Mouse (Mus musculus) brain, embryonic 14.5 days (tissue): Measurements from ENCODE around the gene Grid2ip. TPM values are rescaled to one million over a fixed set of nuclear protein-coding genes. Genes with fewer than 3 reads are reported as not detected.

ENCODE experiments used
- DNase-seq: peaks from one replicate; pipeline ENCODE4 v3.0.0-alpha.2; 2011; ENCODE audit warnings: low read depth
- CTCF ChIP-seq: fragments of 200-500 bp; IDR thresholded peaks from 2 replicates; pipeline ENCODE4 v1.5.1; 2012; ENCODE audit warnings: inconsistent platforms, mild to moderate bottlenecking, moderate library complexity, borderline replicate concordance; ENCODE audit not compliant: insufficient read depth, insufficient read length; ENCODE audit errors: extremely low read depth
- POLR2A ChIP-seq: fragments of 200-500 bp; IDR thresholded peaks from 2 replicates; pipeline ENCODE4 v1.6.1; 2012; ENCODE audit warnings: mild to moderate bottlenecking, inconsistent platforms, borderline replicate concordance; ENCODE audit not compliant: poor library complexity, insufficient read depth, insufficient read length, severe bottlenecking; ENCODE audit errors: extremely low read depth
- polyA plus RNA-seq: library from polyadenylated mRNA; depleted of rRNA; stranded (reverse); fragments of >200 nt; gene quantifications from 2 replicates; pipeline ENCODE4 v1.2.3, GENCODE M21; 2012

Gene Grid2ip
- polyA plus RNA-seq, 1 experiment: 1.4 TPM

- no peak for DNase-seq
These were observed 22.6 kb upstream of the Grid2ip start for GRCm38 (mm10) chr5:143334418-143335088.

GRCm38 (mm10) chr5:143335089-143335460, 22.1 kb upstream of the Grid2ip start:
- DNase-seq: no peak
- no peak for TF ChIP-seq CTCF
- TF ChIP-seq POLR2A: no peak

More at GRCm38 (mm10) chr5:143334418-143335088, 22.6 kb upstream of the Grid2ip start:
- TF ChIP-seq POLR2A (no peak), CTCF (no peak)

GRCm38 (mm10) chr5:143336559-143336958, 20.6 kb upstream of the Grid2ip start:
- no peak; the same call in 1 of the 2 replicates for TF ChIP-seq CTCF
- no peak for DNase-seq

GRCm38 (mm10) chr5:143339603-143340002, 17.5 kb upstream of the Grid2ip start:
- no peak for DNase-seq
- TF ChIP-seq POLR2A (no peak), CTCF (no peak)

- TF ChIP-seq POLR2A (no peak), CTCF (no peak)
- DNase-seq: peak; percentile 70
These were observed 10.8 kb upstream of the Grid2ip start for GRCm38 (mm10) chr5:143346367-143346766.

GRCm38 (mm10) chr5:143356017-143356416, 1.1 kb upstream of the Grid2ip start:
- TF ChIP-seq CTCF (no peak), POLR2A (no peak)
- DNase-seq: no peak

GRCm38 (mm10) chr5:143357564-143357963, 426 bp downstream of the Grid2ip start:
- peak; percentile 21 for DNase-seq
- TF ChIP-seq POLR2A (no peak), CTCF (no peak)

- no peak for DNase-seq
- TF ChIP-seq CTCF (peak; percentile 6; the same call in 1 of the 2 replicates), POLR2A (no peak)
These were observed 2.1 kb downstream of the Grid2ip start for GRCm38 (mm10) chr5:143359263-143359662.

GRCm38 (mm10) chr5:143360000-143360399, 2.9 kb downstream of the Grid2ip start:
- DNase-seq: no peak
- TF ChIP-seq POLR2A (no peak), CTCF (peak; percentile 50; the same call in 1 of the 2 replicates)

GRCm38 (mm10) chr5:143361428-143361827, 4.3 kb downstream of the Grid2ip start:
- peak; percentile 77 for DNase-seq
- TF ChIP-seq POLR2A: no peak
- TF ChIP-seq CTCF: no peak

- no peak for TF ChIP-seq POLR2A
- TF ChIP-seq CTCF: no peak
- DNase-seq: peak; percentile 77
These were observed 6.8 kb downstream of the Grid2ip start for GRCm38 (mm10) chr5:143363678-143364615.
